In the genomic region with DNA sequence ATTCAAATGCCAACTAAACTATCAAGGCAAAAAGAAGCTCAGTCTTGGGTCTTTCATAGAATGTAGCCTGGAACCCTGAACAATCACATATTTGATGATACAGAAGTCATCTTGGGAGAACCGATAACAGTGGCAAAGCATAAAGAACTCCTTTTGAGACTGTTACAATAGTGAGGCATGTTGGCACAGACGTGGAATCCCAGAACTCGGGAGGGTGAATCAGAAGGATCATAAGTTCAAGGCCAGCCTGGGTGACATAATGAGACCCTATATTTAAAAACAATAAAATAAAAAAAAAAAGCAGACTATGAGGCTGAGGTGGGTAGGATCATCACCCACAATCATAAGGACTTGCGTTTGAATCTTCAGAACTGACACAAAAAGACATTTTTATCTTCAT, we compare ENCODE assay signal across 9 mouse cellular contexts. TPM values are rescaled to one million over a fixed set of nuclear protein-coding genes. Genes with fewer than 3 reads are reported as not detected.
DNase-seq lines count a peak whose midpoint lies in the region; ATAC-seq lines count a peak whose summit lies in the region.
"Had no signal": no experiment of that assay in that cellular context is flagged by ENCODE, and none has a peak within 500 bp of the region (broad histone marks: within the 10 kb centered on the region; RNA-seq: fewer than 3 reads in every experiment).

No protein-coding gene starts in this region.

- H3K4me1 ChIP-seq in heart, embryonic 15.5 days (replicated peaks): peaks cover 4% of the 10 kb centered on the region; the same call in 1 of the 2 replicates
- no peaks in the 10 kb centered on the region; the same call in 1 of the 2 replicates for H3K4me1 ChIP-seq in heart, embryonic 10.5 days
- H3K4me1 ChIP-seq in lung, embryonic 16.5 days (replicated peaks; ENCODE audit: control insufficient read depth, insufficient read depth, low read length): peaks cover 30% of the 10 kb centered on the region
- H3K4me1 ChIP-seq in hindbrain, embryonic 15.5 days (replicated peaks): 0 out of 2 replicates have a peak, but pooled peaks cover 3% of the 10 kb centered on the region
- 0 out of 2 replicates have a peak, but pooled peaks cover 10% of the 10 kb centered on the region for H3K4me1 ChIP-seq in neural tube, embryonic 15.5 days

- no peaks in the 10 kb centered on the region for H3K36me3 ChIP-seq in heart, embryonic 15.5 days
- H3K36me3 ChIP-seq in heart, embryonic 10.5 days: no peaks in the 10 kb centered on the region
- H3K36me3 ChIP-seq in lung, embryonic 16.5 days (ENCODE audit: control insufficient read depth, insufficient read depth, low read length): no peaks in the 10 kb centered on the region
- no peaks in the 10 kb centered on the region for H3K36me3 ChIP-seq in hindbrain, embryonic 15.5 days
- H3K36me3 ChIP-seq in neural tube, embryonic 15.5 days: no peaks in the 10 kb centered on the region

- WGBS in heart, embryonic 15.5 days: 66% methylated on average over 4 of the region's 4 CpGs
- WGBS in heart, embryonic 10.5 days: 68% methylated on average over 4 of the region's 4 CpGs
- WGBS in lung, embryonic 16.5 days: 54% methylated on average over 4 of the region's 4 CpGs
- 74% methylated on average over 4 of the region's 4 CpGs for WGBS in hindbrain, embryonic 15.5 days
- 75% methylated on average over 4 of the region's 4 CpGs for WGBS in neural tube, embryonic 15.5 days

- H3K9ac ChIP-seq in heart, embryonic 15.5 days: no peak overlapping the region
- H3K9ac ChIP-seq in lung, embryonic 16.5 days (ENCODE audit: low read length): no peak overlapping the region
- H3K9ac ChIP-seq in hindbrain, embryonic 15.5 days: no peak overlapping the region
- H3K9ac ChIP-seq in neural tube, embryonic 15.5 days (replicated peaks): no peak overlapping the region

- ATAC-seq in heart, embryonic 15.5 days (replicated peaks; ENCODE audit: insufficient number of reproducible peaks, insufficient read depth, low FRiP score, low read depth): no peak
- ATAC-seq in lung, embryonic 16.5 days (ENCODE audit: low read depth): peak; percentile 0; the same call in 1 of the 2 replicates
- ATAC-seq in hindbrain, embryonic 15.5 days (ENCODE audit: low FRiP score, low read depth): no peak
- ATAC-seq in neural tube, embryonic 15.5 days (ENCODE audit: low FRiP score): no peak
- ATAC-seq: activated CD4-positive, CD25-positive, alpha-beta regulatory T cell, adult 4 months had no signal

- no peaks in the 10 kb centered on the region for H3K9me3 ChIP-seq in heart, embryonic 15.5 days (replicated peaks)
- H3K9me3 ChIP-seq in heart, embryonic 10.5 days: no peaks in the 10 kb centered on the region
- H3K9me3 ChIP-seq in lung, embryonic 16.5 days (ENCODE audit: control insufficient read depth, low read length): no peaks in the 10 kb centered on the region
- no peaks in the 10 kb centered on the region for H3K9me3 ChIP-seq in hindbrain, embryonic 15.5 days
- H3K9me3 ChIP-seq in neural tube, embryonic 15.5 days (replicated peaks): no peaks in the 10 kb centered on the region

- H3K4me2 ChIP-seq in heart, embryonic 15.5 days: no peak overlapping the region
- H3K4me2 ChIP-seq in lung, embryonic 16.5 days (ENCODE audit: low read depth, low read length): peak overlapping the region; percentile 23; the same call in 1 of the 2 replicates
- no peak overlapping the region for H3K4me2 ChIP-seq in hindbrain, embryonic 15.5 days
- no peak overlapping the region for H3K4me2 ChIP-seq in neural tube, embryonic 15.5 days

- H3K27me3 ChIP-seq in heart, embryonic 15.5 days: no peaks in the 10 kb centered on the region
- H3K27me3 ChIP-seq in heart, embryonic 10.5 days (ENCODE audit: insufficient read depth, poor library complexity, severe bottlenecking): no peaks in the 10 kb centered on the region
- no peaks in the 10 kb centered on the region for H3K27me3 ChIP-seq in lung, embryonic 16.5 days (ENCODE audit: control insufficient read depth, insufficient read depth, low read depth, low read length)
- H3K27me3 ChIP-seq in hindbrain, embryonic 15.5 days: no peaks in the 10 kb centered on the region
- no peaks in the 10 kb centered on the region for H3K27me3 ChIP-seq in neural tube, embryonic 15.5 days (replicated peaks)

- DNase-seq in heart, embryonic 10.5 days (ENCODE audit: low spot score): no peak
- DNase-seq in lung, postnatal 14 days: no peak
- no peak for DNase-seq in embryo, embryonic 9.5 days (ENCODE audit: extremely low spot score)
- DNase-seq in T-cell, adult 2 months (ENCODE audit: low spot score): no peak

- H3K27ac ChIP-seq in heart, embryonic 15.5 days: peak overlapping the region; percentile 73
- no peak overlapping the region; the same call in 1 of the 2 replicates for H3K27ac ChIP-seq in heart, embryonic 10.5 days
- H3K27ac ChIP-seq in lung, embryonic 16.5 days (ENCODE audit: low read length): peak overlapping the region; percentile 97
- H3K27ac ChIP-seq in hindbrain, embryonic 15.5 days (replicated peaks): peak overlapping the region; percentile 74
- H3K27ac ChIP-seq in neural tube, embryonic 15.5 days (replicated peaks): peak overlapping the region; percentile 46

- H3K4me3 ChIP-seq in heart, embryonic 15.5 days: no peak overlapping the region
- no peak overlapping the region for H3K4me3 ChIP-seq in heart, embryonic 10.5 days
- H3K4me3 ChIP-seq in lung, embryonic 16.5 days (ENCODE audit: low read length): no peak overlapping the region; the same call in 1 of the 2 replicates
- H3K4me3 ChIP-seq in hindbrain, embryonic 15.5 days: no peak overlapping the region
- H3K4me3 ChIP-seq in neural tube, embryonic 15.5 days (replicated peaks): no peak overlapping the region

RNA-seq across cellular contexts. Expression of a gene that starts 32.4 kb away (rescaled TPM):
- 47.3 and 49.9 TPM in 2 replicates for polyA plus RNA-seq in heart, embryonic 15.5 days (2015; fragmentation: Nextera tagmentation; extraction: Ambion mirVana)
- 39.3 and 54.0 TPM in 2 replicates for polyA plus RNA-seq in heart, embryonic 10.5 days (2016; fragmentation: Nextera tagmentation; extraction: Ambion mirVana)
- 93.3 and 96.3 TPM in 2 replicates for polyA plus RNA-seq in lung, embryonic 16.5 days (2015; fragmentation: Nextera tagmentation; extraction: Ambion mirVana)
- 71.9 and 80.2 TPM in 2 replicates for polyA plus RNA-seq in hindbrain, embryonic 15.5 days (2015; fragmentation: Nextera tagmentation; extraction: Ambion mirVana)
- polyA plus RNA-seq in neural tube, embryonic 15.5 days (2015; fragmentation: Nextera tagmentation; extraction: Ambion mirVana): 74.3 and 76.6 TPM in 2 replicates
